Mouse (Mus musculus) kidney, embryonic 14.5 days (tissue): ENCODE results near the gene Tspan14. TPM values are rescaled to one million over a fixed set of nuclear protein-coding genes. Genes with fewer than 3 reads are reported as not detected.

Source experiments
- ATAC-seq: fragments of 200-750 bp; cut with Nextera tagmentation; 2 replicates; pipeline ENCODE4 v1.8.0; 2017; ENCODE audit warnings: moderate number of reproducible peaks, mild to moderate bottlenecking, moderate TSS enrichment, moderate library complexity; ENCODE audit not compliant: low FRiP score, low TSS enrichment
- H3K27ac ChIP-seq: fragments of 300-500 bp; sonication (generic); 2 replicates; pipeline ENCODE4 v1.5.1; 2014; ENCODE audit warnings: low read depth, mild to moderate bottlenecking, low read length, moderate library complexity, mixed read lengths
- H3K27me3 ChIP-seq: fragments of 300-500 bp; sonication (generic); 2 replicates; pipeline ENCODE4 v1.6.1; 2014; ENCODE audit warnings: mild to moderate bottlenecking, low read length; ENCODE audit not compliant: control insufficient read depth, insufficient read depth
- H3K36me3 ChIP-seq: fragments of 300-500 bp; sonication (generic); 2 replicates; pipeline ENCODE4 v1.6.1; 2014; ENCODE audit warnings: low read length, mixed read lengths; ENCODE audit not compliant: control insufficient read depth, insufficient read depth
- H3K4me1 ChIP-seq: fragments of 300-500 bp; sonication (generic); 2 replicates; pipeline ENCODE4 v1.6.1; 2014; ENCODE audit warnings: low read length, mixed read lengths; ENCODE audit not compliant: control insufficient read depth, insufficient read depth
- H3K4me2 ChIP-seq: fragments of 300-500 bp; sonication (generic); replicated peaks from 2 replicates; pipeline ENCODE4 v1.6.1; 2014; ENCODE audit warnings: low read depth, mild to moderate bottlenecking, low read length
- H3K4me3 ChIP-seq: fragments of 300-500 bp; sonication (generic); 2 replicates; pipeline ENCODE4 v1.5.1; 2014; ENCODE audit warnings: mild to moderate bottlenecking, low read length
- H3K9ac ChIP-seq: fragments of 300-500 bp; sonication (generic); 2 replicates; pipeline ENCODE4 v1.6.1; 2014; ENCODE audit warnings: low read depth, mild to moderate bottlenecking, low read length, moderate library complexity
- H3K9me3 ChIP-seq: fragments of 300-500 bp; sonication (generic); 2 replicates; pipeline ENCODE4 v1.6.1; 2016; ENCODE audit warnings: low read length; ENCODE audit not compliant: control insufficient read depth
- WGBS: fragments of 180-500 bp; shearing (Covaris S2); extraction: QIAGEN DNeasy Blood & Tissue Kit; methylation state at CpG from one replicate; pipeline ENCODE4 v1.1.7; 2014; 5-methylcytosine and 5-hydroxymethylcytosine counted together
- polyA plus RNA-seq: library from polyadenylated mRNA; unstranded; fragments of >200 nt; fragmentation: Nextera tagmentation; extraction: Ambion mirVana; gene quantifications from 2 replicates; pipeline ENCODE4 v1.2.1, GENCODE M21; 2014

Tspan14 gene
- polyA plus RNA-seq, 1 experiment from 2014 or later, result 118 TPM

- H3K4me3 ChIP-seq, result no peak overlapping the region
- H3K27ac ChIP-seq, result no peak overlapping the region
- no peaks in the 10 kb centered on the region for H3K27me3 ChIP-seq
- no peaks in the 10 kb centered on the region for H3K9me3 ChIP-seq
- no peak for ATAC-seq
- peaks cover 9% of the 10 kb centered on the region for H3K4me1 ChIP-seq
- H3K36me3 ChIP-seq, result peaks cover 76% of the 10 kb centered on the region
- H3K9ac ChIP-seq, result no peak overlapping the region
- H3K4me2 ChIP-seq, result no peak overlapping the region
- 75% methylated on average over 9 of the region's 9 CpGs for WGBS
Observed at GRCm38 (mm10) chr14:40908763-40909162, 57.8 kb downstream of the Tspan14 start.

GRCm38 (mm10) chr14:40906770-40907169 is 59.8 kb downstream of the Tspan14 start:
- no peak overlapping the region for H3K27ac ChIP-seq
- WGBS, result 84% methylated on average over 9 of the region's 9 CpGs
- no peaks in the 10 kb centered on the region for H3K9me3 ChIP-seq
- H3K27me3 ChIP-seq, result no peaks in the 10 kb centered on the region
- H3K4me3 ChIP-seq, result no peak overlapping the region
- ATAC-seq, result no peak
- H3K4me2 ChIP-seq, result no peak overlapping the region
- H3K4me1 ChIP-seq, result peaks cover 19% of the 10 kb centered on the region
- H3K36me3 ChIP-seq, result peaks cover 64% of the 10 kb centered on the region
- no peak overlapping the region for H3K9ac ChIP-seq

DNA sequence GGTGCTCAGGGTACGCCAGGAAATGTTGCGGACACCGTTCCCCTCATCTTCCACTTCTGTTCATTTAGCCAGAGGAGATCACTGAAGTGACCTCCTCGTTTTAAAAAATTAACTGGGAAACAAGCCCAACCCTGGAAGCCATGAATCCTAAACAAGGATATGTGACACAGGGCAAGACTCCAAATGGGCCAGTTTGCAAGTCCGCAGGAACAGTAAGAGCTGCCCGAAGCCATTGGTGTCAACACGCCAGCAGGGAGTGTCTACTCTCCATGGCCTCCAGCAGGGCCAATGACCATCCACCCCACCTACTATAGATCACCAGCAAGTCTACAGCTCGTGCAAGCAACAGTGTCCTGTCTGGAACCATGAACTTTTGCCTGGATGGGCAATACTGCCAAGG is 60.8 kb downstream of the Tspan14 start:
- 88% methylated on average over 8 of the region's 8 CpGs for WGBS
- H3K4me2 ChIP-seq, result no peak overlapping the region

DNA sequence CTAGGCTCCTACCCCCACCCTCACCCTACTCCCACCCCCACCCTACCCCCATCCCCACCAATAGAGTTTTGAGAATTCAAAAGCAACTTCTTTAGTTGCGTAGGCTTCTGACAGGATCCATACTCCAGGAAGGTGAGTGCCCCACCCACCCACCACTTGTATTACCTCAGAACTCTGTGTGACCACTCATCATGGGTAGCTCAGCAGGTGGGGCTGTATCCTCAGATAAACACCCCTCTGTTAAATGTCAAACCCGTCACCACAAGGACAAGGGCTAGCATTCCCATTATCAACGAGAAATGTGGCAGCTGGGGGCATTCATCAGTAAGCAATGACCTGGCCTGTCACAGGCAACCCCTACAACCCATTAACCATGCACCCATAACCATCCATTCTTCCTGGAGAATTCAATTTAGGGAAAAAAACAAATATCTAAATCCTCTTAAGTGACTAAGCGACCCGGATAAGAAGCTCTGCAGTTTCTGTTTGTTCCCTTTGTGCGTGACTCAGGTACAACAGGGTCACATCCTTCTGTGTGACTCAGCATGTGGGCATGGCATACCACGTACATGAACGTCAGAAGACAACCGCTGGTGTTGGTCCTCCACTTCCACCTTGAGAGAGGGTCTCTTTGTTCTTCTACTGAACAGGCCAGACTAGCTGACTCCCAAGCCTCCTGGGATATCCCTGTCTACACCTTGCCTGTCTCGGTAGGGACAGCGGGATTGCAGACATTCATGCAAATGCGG is 64.1 kb downstream of the Tspan14 start:
- WGBS, result 65% methylated on average over 12 of the region's 12 CpGs
- Histone ChIP-seq H3K36me3 (peaks cover 22% of the 10 kb centered on the region), H3K9me3 (no peaks in the 10 kb centered on the region), H3K9ac (no peak overlapping the region), H3K27me3 (no peaks in the 10 kb centered on the region), H3K4me3 (no peak overlapping the region), H3K4me1 (peaks cover 33% of the 10 kb centered on the region), H3K27ac (peak overlapping the region; percentile 47; the same call in 1 of the 2 replicates), H3K4me2 (no peak overlapping the region)
- no peak for ATAC-seq

More for the DNA sequence above, 60.8 kb downstream of the Tspan14 start:
- Histone ChIP-seq H3K4me3 (no peak overlapping the region), H3K36me3 (peaks cover 55% of the 10 kb centered on the region), H3K9ac (no peak overlapping the region), H3K27ac (no peak overlapping the region), H3K4me1 (peaks cover 19% of the 10 kb centered on the region), H3K9me3 (no peaks in the 10 kb centered on the region), H3K27me3 (no peaks in the 10 kb centered on the region)
- no peak for ATAC-seq

DNA sequence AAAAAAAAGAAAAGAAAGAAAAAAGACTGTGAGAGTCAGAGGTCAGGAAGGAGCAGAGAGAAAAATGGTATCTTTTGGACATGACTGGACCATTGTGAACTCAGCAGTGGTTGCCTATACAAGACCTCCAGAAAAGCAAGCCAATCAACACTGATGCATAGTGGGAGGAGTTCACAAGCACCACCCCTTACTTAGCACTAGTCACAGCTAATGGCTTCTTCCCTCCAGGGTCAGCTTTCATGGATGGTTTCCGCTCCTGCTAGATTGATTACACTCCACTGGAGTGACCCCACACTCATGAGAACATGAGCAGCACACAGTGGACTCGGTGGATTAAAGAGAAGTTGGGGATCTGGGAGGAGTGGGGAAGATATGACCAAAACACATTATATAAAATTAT is 66.3 kb downstream of the Tspan14 start:
- Histone ChIP-seq H3K9ac (no peak overlapping the region), H3K27me3 (no peaks in the 10 kb centered on the region), H3K9me3 (no peaks in the 10 kb centered on the region), H3K4me3 (no peak overlapping the region), H3K4me2 (no peak overlapping the region), H3K27ac (no peak overlapping the region), H3K4me1 (peaks cover 33% of the 10 kb centered on the region), H3K36me3 (0 out of 2 replicates have a peak, but pooled peaks cover under 1% of the 10 kb centered on the region)
- WGBS, result 17% methylated on average over 2 of the region's 2 CpGs
- peak; percentile 44 for ATAC-seq

GRCm38 (mm10) chr14:40897916-40898315 is 68.7 kb downstream of the Tspan14 start:
- Histone ChIP-seq H3K36me3 (no peaks in the 10 kb centered on the region), H3K9me3 (no peaks in the 10 kb centered on the region), H3K9ac (no peak overlapping the region), H3K4me2 (no peak overlapping the region), H3K4me3 (no peak overlapping the region), H3K4me1 (peaks cover 23% of the 10 kb centered on the region), H3K27me3 (no peaks in the 10 kb centered on the region), H3K27ac (no peak overlapping the region)
- WGBS, result 87% methylated on average over 3 of the region's 3 CpGs
- ATAC-seq, result no peak

GRCm38 (mm10) chr14:40895681-40896080 is 70.9 kb downstream of the Tspan14 start:
- H3K4me3 ChIP-seq, result no peak overlapping the region
- no peaks in the 10 kb centered on the region for H3K27me3 ChIP-seq
- peaks cover 17% of the 10 kb centered on the region; the same call in 1 of the 2 replicates for H3K4me1 ChIP-seq
- ATAC-seq, result no peak
- no peak overlapping the region for H3K9ac ChIP-seq
- H3K4me2 ChIP-seq, result no peak overlapping the region
- WGBS, result 81% methylated on average over 8 of the region's 8 CpGs
- H3K9me3 ChIP-seq, result no peaks in the 10 kb centered on the region
- H3K27ac ChIP-seq, result no peak overlapping the region
- H3K36me3 ChIP-seq, result no peaks in the 10 kb centered on the region

DNA sequence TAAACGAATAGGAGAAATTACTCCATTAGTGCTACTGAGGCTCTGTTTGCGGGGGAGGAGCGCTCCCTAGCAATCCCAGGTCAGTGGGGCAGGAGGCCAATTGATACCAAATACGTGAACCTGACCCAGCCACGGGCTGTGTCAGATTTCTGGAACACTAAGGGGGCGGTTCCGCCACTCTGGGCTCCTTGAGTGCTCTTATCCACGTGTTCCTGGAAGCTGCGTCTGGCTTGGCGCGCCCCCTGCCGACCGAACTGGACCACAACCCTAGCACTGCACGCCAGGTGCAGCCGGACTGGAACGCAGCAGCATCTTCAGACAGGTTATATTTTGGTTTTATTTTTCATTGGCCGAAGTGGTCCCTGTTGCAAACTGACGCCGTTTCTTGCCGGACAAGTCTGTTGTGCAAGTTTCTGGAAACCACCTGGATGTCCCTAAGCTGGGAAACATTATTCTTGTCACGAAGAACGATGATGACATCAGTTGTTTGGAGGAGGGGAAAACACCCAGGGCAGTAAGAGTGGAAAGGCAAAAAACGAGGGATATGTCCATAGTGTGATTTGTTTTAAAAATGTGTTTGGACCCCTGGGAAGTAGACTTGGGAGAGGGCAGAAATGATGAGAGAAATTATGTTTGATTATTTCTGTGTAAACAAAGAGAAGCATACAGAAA is 71.9 kb downstream of the Tspan14 start:
- 0 out of 2 replicates have a peak overlapping the region, but pooled peaks have one; percentile 11 for H3K4me3 ChIP-seq
- H3K36me3 ChIP-seq, result no peaks in the 10 kb centered on the region
- peak overlapping the region; percentile 38 for H3K4me2 ChIP-seq
- H3K4me1 ChIP-seq, result peaks cover 10% of the 10 kb centered on the region; the same call in 1 of the 2 replicates
- peak overlapping the region; percentile 38; the same call in 1 of the 2 replicates for H3K9ac ChIP-seq
- no peak overlapping the region for H3K27ac ChIP-seq
- no peaks in the 10 kb centered on the region for H3K27me3 ChIP-seq
- WGBS, result 14% methylated on average over 23 of the region's 23 CpGs
- ATAC-seq, result peak; percentile 81
- H3K9me3 ChIP-seq, result no peaks in the 10 kb centered on the region

- no peaks in the 10 kb centered on the region for H3K27me3 ChIP-seq
- H3K36me3 ChIP-seq, result no peaks in the 10 kb centered on the region
- H3K27ac ChIP-seq, result no peak overlapping the region
- H3K4me2 ChIP-seq, result no peak overlapping the region
- 53% methylated on average over 8 of the region's 8 CpGs for WGBS
- H3K4me3 ChIP-seq, result no peak overlapping the region
- peak; percentile 11; the same call in 1 of the 2 replicates for ATAC-seq
- H3K9ac ChIP-seq, result no peak overlapping the region
- 0 out of 2 replicates have a peak, but pooled peaks cover 3% of the 10 kb centered on the region for H3K4me1 ChIP-seq
- no peaks in the 10 kb centered on the region for H3K9me3 ChIP-seq
Observed at GRCm38 (mm10) chr14:40893884-40894283, 72.7 kb downstream of the Tspan14 start.
